Mouse (Mus musculus): ENCODE results near the gene Sord.

DNA sequence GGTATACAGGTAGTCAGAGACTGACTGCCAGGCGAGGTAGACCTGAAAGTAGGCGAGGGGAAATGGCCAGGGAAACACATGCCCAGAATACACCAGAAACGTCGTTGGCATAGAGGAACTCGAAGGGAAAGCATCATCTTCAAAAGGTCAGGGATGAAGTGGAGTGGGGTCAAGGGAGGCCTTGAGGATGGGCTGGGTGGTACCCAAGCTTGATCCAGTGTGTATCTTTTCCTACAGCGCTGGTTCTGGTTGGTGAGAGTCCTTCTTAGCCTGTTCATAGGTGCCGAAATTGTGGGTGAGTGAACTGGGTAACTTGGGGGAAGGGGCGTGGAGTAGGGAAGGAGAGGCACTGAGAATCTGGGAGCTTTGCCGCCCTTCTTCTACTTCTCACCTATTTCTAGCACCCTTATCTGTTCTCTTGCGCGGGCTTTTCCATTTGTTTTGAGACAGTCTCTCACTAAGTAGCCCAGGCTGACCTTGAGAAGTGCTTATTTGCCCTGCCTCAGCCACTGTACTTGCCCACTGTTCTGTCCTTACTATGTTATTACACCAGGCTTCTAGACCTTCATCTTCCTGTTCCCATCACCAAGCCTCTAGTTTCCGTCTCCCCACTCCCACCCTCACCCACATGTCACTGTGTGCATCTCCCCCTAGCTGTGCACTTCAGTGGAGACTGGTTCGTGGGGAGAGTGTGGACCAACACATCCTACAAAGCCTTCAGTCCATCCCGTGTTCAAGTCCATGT lies 65.5 kb downstream of the Sord start:
- TF ChIP-seq EP300 (IDR thresholded peaks at IDR 0.05; ENCODE audit: insufficient read depth, low read depth, low read length) = no peak
- TF ChIP-seq CTCF (IDR thresholded peaks at IDR 0.05) = no peak

Data from heart, adult 2 months (tissue).